Mouse (Mus musculus) heart, adult 2 months (tissue): Measurements from ENCODE around the gene Rab38.

Experiments
- CTCF ChIP-seq: fragments of 200-600 bp; IDR thresholded peaks from 2 replicates; pipeline ENCODE4 v1.8.1; 2022; ENCODE audit warnings: antibody characterized with exemption, mild to moderate bottlenecking, moderate library complexity
- POLR2A ChIP-seq: fragments of 200-500 bp; IDR thresholded peaks from 2 replicates; pipeline ENCODE4 v1.6.1; 2011; ENCODE audit warnings: mild to moderate bottlenecking, low read depth, low read length, control low read depth; ENCODE audit not compliant: insufficient read depth

DNA sequence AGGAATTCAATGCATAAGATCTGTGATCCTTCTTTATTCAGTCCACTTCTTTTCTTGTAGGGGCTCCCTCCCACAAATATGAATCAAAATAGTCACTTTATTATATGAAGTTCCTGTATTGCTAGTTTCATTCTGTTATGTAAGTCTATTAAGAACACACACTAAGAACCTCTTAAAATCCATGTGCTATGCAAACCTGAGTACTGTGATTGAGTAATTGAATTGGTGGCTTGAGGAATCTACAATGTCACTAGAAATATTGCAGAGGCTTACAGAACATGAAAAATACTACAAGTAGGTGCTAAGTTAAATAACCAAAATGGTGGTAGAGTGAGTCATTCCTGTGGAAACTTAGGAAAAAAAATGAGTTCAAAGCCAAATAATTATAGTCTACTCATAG is 10.2 kb downstream of the Rab38 start:
- TF ChIP-seq POLR2A = no peak
- no peak for TF ChIP-seq CTCF
